13 mouse cellular contexts compared by ENCODE assay signal in genomic region chr15:86042364-86042763, GRCm38 (mm10). TPM values are rescaled to one million over a fixed set of nuclear protein-coding genes. Genes with fewer than 3 reads are reported as not detected.
DNase-seq lines count a peak whose midpoint lies in the region; ATAC-seq and TF ChIP-seq lines count a peak whose summit lies in the region.
"Had no signal": no experiment of that assay in that cellular context is flagged by ENCODE, and none has a peak within 500 bp of the region (broad histone marks: within the 10 kb centered on the region; RNA-seq: fewer than 3 reads in every experiment).

No protein-coding gene starts in this region.

- H3K27ac ChIP-seq in lung, embryonic 14.5 days (ENCODE audit: low read depth): no peak overlapping the region
- no peak overlapping the region for H3K27ac ChIP-seq in intestine, postnatal 0 days (ENCODE audit: low read depth, low read length)
- H3K27ac ChIP-seq in midbrain, embryonic 10.5 days (replicated peaks): no peak overlapping the region
- H3K27ac ChIP-seq: heart, adult 2 months; lung, embryonic 15.5 days had no signal

- no peaks in the 10 kb centered on the region for H3K36me3 ChIP-seq in lung, embryonic 14.5 days (ENCODE audit: insufficient read depth)
- no peaks in the 10 kb centered on the region for H3K36me3 ChIP-seq in intestine, postnatal 0 days (ENCODE audit: control insufficient read depth, insufficient read depth)
- H3K36me3 ChIP-seq in midbrain, embryonic 10.5 days: no peaks in the 10 kb centered on the region
- H3K36me3 ChIP-seq: lung, embryonic 15.5 days had no signal

- peak; percentile 75 for DNase-seq in lung, embryonic 14.5 days
- DNase-seq in lung, postnatal 14 days: no peak
- DNase-seq in ZHBTc4 (ENCODE audit: low read depth, low spot score): peak; percentile 79
- DNase-seq in yolk sac, embryonic 10.5 days (ENCODE audit: low spot score): peak; percentile 63
- no peak for DNase-seq in midbrain, embryonic 10.5 days (ENCODE audit: low spot score)
- DNase-seq in right cerebral cortex, postnatal 4 days: no peak
- DNase-seq: cerebellum, postnatal 25 days; heart, adult 2 months; kidney, postnatal 25 days had no signal

- no peak for ATAC-seq in lung, embryonic 14.5 days (ENCODE audit: insufficient read depth)
- no peak for ATAC-seq in intestine, postnatal 0 days
- ATAC-seq: Patski had no signal

- H3K27me3 ChIP-seq in lung, embryonic 14.5 days (ENCODE audit: insufficient read depth, low read length): no peaks in the 10 kb centered on the region; the same call in 1 of the 2 replicates
- H3K27me3 ChIP-seq in intestine, postnatal 0 days (replicated peaks; ENCODE audit: control insufficient read depth, insufficient read depth, low read length): peaks cover 7% of the 10 kb centered on the region; the same call in 1 of the 2 replicates
- H3K27me3 ChIP-seq in midbrain, embryonic 10.5 days (ENCODE audit: low read depth, poor library complexity, severe bottlenecking): peaks cover 40% of the 10 kb centered on the region
- H3K27me3 ChIP-seq: Patski had no signal

- no peaks in the 10 kb centered on the region for H3K9me3 ChIP-seq in lung, embryonic 14.5 days (ENCODE audit: low read depth, low read length)
- no peaks in the 10 kb centered on the region for H3K9me3 ChIP-seq in intestine, postnatal 0 days (ENCODE audit: control insufficient read depth)
- H3K9me3 ChIP-seq in midbrain, embryonic 10.5 days (replicated peaks): no peaks in the 10 kb centered on the region
- H3K9me3 ChIP-seq: lung, embryonic 15.5 days had no signal

- H3K4me1 ChIP-seq in lung, embryonic 14.5 days (ENCODE audit: insufficient read depth): no peaks in the 10 kb centered on the region
- H3K4me1 ChIP-seq in intestine, postnatal 0 days (replicated peaks; ENCODE audit: control insufficient read depth, insufficient read depth, low read length): no peaks in the 10 kb centered on the region
- peaks cover 14% of the 10 kb centered on the region for H3K4me1 ChIP-seq in midbrain, embryonic 10.5 days
- H3K4me1 ChIP-seq: lung, embryonic 15.5 days had no signal

- H3K4me2 ChIP-seq in lung, embryonic 14.5 days: no peak overlapping the region
- no peak overlapping the region for H3K4me2 ChIP-seq in intestine, postnatal 0 days (replicated peaks; ENCODE audit: low read depth)
- H3K4me2 ChIP-seq: lung, embryonic 15.5 days had no signal

- WGBS in lung, embryonic 14.5 days: 29% methylated on average over 4 of the region's 4 CpGs
- 30% methylated on average over 4 of the region's 4 CpGs for WGBS in intestine, postnatal 0 days
- WGBS in midbrain, embryonic 10.5 days: 46% methylated on average over 4 of the region's 4 CpGs

- TF ChIP-seq CTCF in lung, embryonic 14.5 days (IDR thresholded peaks at IDR 0.05; ENCODE audit: low read depth): peak; percentile 57
- TF ChIP-seq CTCF in intestine, postnatal 0 days (IDR thresholded peaks at IDR 0.05; ENCODE audit: low read depth): peak; percentile 61

- H3K4me3 ChIP-seq in lung, embryonic 14.5 days (ENCODE audit: low read depth, low read length): no peak overlapping the region
- H3K4me3 ChIP-seq in intestine, postnatal 0 days (ENCODE audit: low read depth, low read length): no peak overlapping the region
- H3K4me3 ChIP-seq in midbrain, embryonic 10.5 days: no peak overlapping the region
- H3K4me3 ChIP-seq: erythroblast, embryonic 14.5 days; heart, adult 2 months; lung, embryonic 15.5 days had no signal

- H3K9ac ChIP-seq in lung, embryonic 14.5 days: no peak overlapping the region
- H3K9ac ChIP-seq in intestine, postnatal 0 days (ENCODE audit: low read depth, low read length): no peak overlapping the region
- H3K9ac ChIP-seq: lung, embryonic 15.5 days had no signal

RNA-seq across cellular contexts. Expression of gene Celsr1, which starts 8.8 kb away (rescaled TPM):
- polyA plus RNA-seq in lung, embryonic 14.5 days (2014; fragmentation: Nextera tagmentation; extraction: Ambion mirVana): 9.0 and 9.9 TPM in 2 replicates
- 0.33 and 0.39 TPM in 2 replicates for polyA plus RNA-seq in intestine, postnatal 0 days (2015; fragmentation: Nextera tagmentation; extraction: Ambion mirVana)
- polyA plus RNA-seq in midbrain, embryonic 10.5 days (2016; fragmentation: Nextera tagmentation; extraction: Ambion mirVana): 3.4 and 3.6 TPM in 2 replicates

RNA-seq across cellular contexts. Expression of gene Gramd4, which starts 15.1 kb away (rescaled TPM):
- polyA plus RNA-seq in lung, embryonic 14.5 days (2014; fragmentation: Nextera tagmentation; extraction: Ambion mirVana): 8.6 and 9.8 TPM in 2 replicates
- polyA plus RNA-seq in intestine, postnatal 0 days (2015; fragmentation: Nextera tagmentation; extraction: Ambion mirVana): 5.6 and 6.4 TPM in 2 replicates
- 14.3 and 16.7 TPM in 2 replicates for polyA plus RNA-seq in midbrain, embryonic 10.5 days (2016; fragmentation: Nextera tagmentation; extraction: Ambion mirVana)

Comparison
In these comparisons a context has a peak if more than half of its experiments do, and no peak if none do; other contexts are left out.
1. DNase-seq: peak in lung, embryonic 14.5 days (single experiment), ZHBTc4 (single experiment) and yolk sac, embryonic 10.5 days (single experiment); none in lung, postnatal 14 days (single experiment), midbrain, embryonic 10.5 days (single experiment) and right cerebral cortex, postnatal 4 days (single experiment).